Mouse (Mus musculus) liver, embryonic 14.5 days (tissue): Measurements from ENCODE around the gene Irf2bp2. TPM values are rescaled to one million over a fixed set of nuclear protein-coding genes. Genes with fewer than 3 reads are reported as not detected.
A peak's percentile ranks its signal among the peaks of the same experiment; 100 is the strongest.

ENCODE experiments used
- ATAC-seq: fragments of 200-750 bp; cut with Nextera tagmentation; 2 replicates; pipeline ENCODE4 v1.8.0; 2017; ENCODE audit warnings: moderate number of reproducible peaks, mild to moderate bottlenecking, moderate library complexity; ENCODE audit not compliant: insufficient read depth
- DNase-seq, 3 experiments: peaks; one replicate each; pipeline ENCODE4 v3.0.0-alpha.2; 2012 to 2013; ENCODE audit warnings: low read depth in 3 of 3, low spot score in 3 of 3
- H3K27ac ChIP-seq: fragments of 300-500 bp; sonication (generic); 2 replicates; pipeline ENCODE4 v1.5.1; 2014; ENCODE audit warnings: moderate library complexity, mild to moderate bottlenecking, control low read depth, inconsistent platforms
- H3K27me3 ChIP-seq: fragments of 300-500 bp; sonication (generic); 2 replicates; pipeline ENCODE4 v1.6.1; 2014; ENCODE audit warnings: mild to moderate bottlenecking, low read length, moderate library complexity; ENCODE audit not compliant: control insufficient read depth, insufficient read depth
- H3K36me3 ChIP-seq: fragments of 300-500 bp; sonication (generic); replicated peaks from 2 replicates; pipeline ENCODE4 v1.6.1; 2014; ENCODE audit warnings: low read depth; ENCODE audit not compliant: control insufficient read depth, insufficient read depth
- H3K4me1 ChIP-seq, 2 experiments: fragments of 200-500 bp in 1 of 2; fragments of 300-500 bp in 1 of 2; sonication (generic) in 1 of 2; replicated peaks; 2 replicates each; pipeline ENCODE4 v1.6.1; 2012 to 2014; ENCODE audit warnings: antibody characterized with exemption in 1 of 2, inconsistent platforms in 1 of 2, low read length in 1 of 2; ENCODE audit not compliant: control insufficient read depth in 2 of 2, insufficient read depth in 2 of 2
- H3K4me2 ChIP-seq: fragments of 300-500 bp; sonication (generic); 2 replicates; pipeline ENCODE4 v1.6.1; 2014; ENCODE audit warnings: low read depth, mild to moderate bottlenecking, control low read depth, moderate library complexity
- H3K4me3 ChIP-seq, 2 experiments: fragments of 200-500 bp in 1 of 2; fragments of 300-500 bp in 1 of 2; sonication (generic) in 1 of 2; 2 replicates each; pipeline ENCODE4 v1.5.1; 2012 to 2014; ENCODE audit warnings: low read depth in 2 of 2, low read length in 2 of 2, mild to moderate bottlenecking in 2 of 2, control low read depth in 1 of 2, inconsistent platforms in 1 of 2, moderate library complexity in 1 of 2; ENCODE audit not compliant: insufficient read depth in 1 of 2
- H3K9ac ChIP-seq: fragments of 300-500 bp; sonication (generic); replicated peaks from 2 replicates; pipeline ENCODE4 v1.6.1; 2014; ENCODE audit warnings: mild to moderate bottlenecking, control low read depth, moderate library complexity
- H3K9me3 ChIP-seq: fragments of 300-500 bp; sonication (generic); 2 replicates; pipeline ENCODE4 v1.6.1; 2016; ENCODE audit warnings: low read length, mixed read lengths; ENCODE audit not compliant: control insufficient read depth
- CTCF ChIP-seq: IDR thresholded peaks from 2 replicates; pipeline ENCODE4 v1.5.1; 2016; ENCODE audit warnings: antibody characterized with exemption, low read depth, control low read depth
- EP300 ChIP-seq: IDR thresholded peaks from 2 replicates; pipeline ENCODE4 v1.6.1; 2016; ENCODE audit warnings: antibody characterized with exemption, low read depth
- WGBS: fragments of 180-500 bp; shearing (Covaris S2); extraction: QIAGEN DNeasy Blood & Tissue Kit; methylation state at CpG from one replicate; pipeline ENCODE4 v1.1.7; 2014; ENCODE audit not compliant: insufficient replicate concordance; 5-methylcytosine and 5-hydroxymethylcytosine counted together
- polyA plus RNA-seq, 2 experiments: library from polyadenylated mRNA; depleted of rRNA in 1 of 2; stranded (reverse) in 1 of 2; unstranded in 1 of 2; fragments of >200 nt; fragmentation: Nextera tagmentation in 1 of 2; extraction: Ambion mirVana in 1 of 2; gene quantifications; 2 replicates each; pipeline versions ENCODE4 v1.2.1 to v1.2.3; 2012 to 2014

The Irf2bp2 gene
- polyA plus RNA-seq, 2 experiments: 2.8 to 10.9 TPM

DNA sequence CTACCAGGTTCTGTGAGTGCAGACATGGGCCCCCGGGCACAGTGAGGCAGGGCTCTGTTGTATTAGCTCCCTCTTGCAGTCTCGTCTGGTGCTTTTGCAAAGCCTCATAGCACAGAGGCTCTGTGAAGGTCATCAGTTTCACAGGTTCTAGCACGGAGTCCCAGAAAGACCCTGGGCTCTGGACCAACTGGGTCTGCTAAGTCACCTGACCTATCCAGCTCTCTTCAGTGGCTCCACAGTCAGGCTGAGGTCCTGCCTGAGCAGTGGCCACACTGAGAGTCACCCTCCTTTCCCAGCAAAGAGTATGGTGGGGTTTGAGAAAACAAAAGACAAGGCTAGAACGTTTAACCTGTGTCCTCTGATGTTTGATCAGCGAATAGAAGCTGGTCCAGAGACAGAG is 51.0 kb downstream of the Irf2bp2 start:
- Histone ChIP-seq H3K36me3 (no peaks in the 10 kb centered on the region), H3K4me2 (no peak overlapping the region), H3K9ac (no peak overlapping the region), H3K27ac (no peak overlapping the region), H3K4me1 (peaks cover 0 to 12% of the 10 kb centered on the region in 2 experiments; a peak in 2 of 4 replicates), H3K27me3 (no peaks in the 10 kb centered on the region), H3K4me3 (no peak overlapping the region), H3K9me3 (no peaks in the 10 kb centered on the region)
- ATAC-seq: no peak
- TF ChIP-seq EP300: no peak
- TF ChIP-seq CTCF: no peak
- 51% methylated on average over 5 of the region's 5 CpGs for WGBS
- no peak for DNase-seq

DNA sequence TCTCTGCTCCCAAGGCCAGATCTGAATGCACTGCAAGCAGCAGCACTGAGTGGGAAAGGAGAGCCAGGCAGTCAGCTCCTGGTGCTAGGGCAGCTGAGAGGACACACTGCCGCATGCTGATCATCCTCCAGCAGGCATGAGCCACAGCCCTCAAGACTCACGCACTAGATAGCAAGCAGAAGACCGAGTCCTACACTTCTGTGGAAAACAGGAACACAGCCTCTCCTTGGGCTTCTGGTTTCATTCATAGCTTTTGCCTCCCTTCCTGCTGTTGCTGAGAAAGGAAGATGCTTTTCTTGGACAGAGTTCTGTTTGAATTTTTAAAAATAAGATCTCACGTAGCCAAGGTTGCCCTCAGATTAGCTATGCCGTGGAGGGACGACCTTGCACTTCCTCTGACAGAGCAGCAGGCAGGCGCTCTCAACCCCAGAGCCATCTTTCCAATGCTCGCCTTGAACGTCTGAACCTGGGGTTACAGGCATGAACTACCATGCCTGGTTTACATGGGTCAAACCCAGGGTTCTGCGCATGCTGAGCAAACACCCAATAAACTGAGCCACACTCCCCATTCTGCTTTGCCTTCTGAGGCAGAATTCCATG is 51.6 kb downstream of the Irf2bp2 start:
- H3K4me2 ChIP-seq: no peak overlapping the region
- H3K27me3 ChIP-seq: no peaks in the 10 kb centered on the region
- no peak overlapping the region for H3K27ac ChIP-seq
- no peak for ATAC-seq
- WGBS: 44% methylated on average over 10 of the region's 10 CpGs
- H3K9me3 ChIP-seq: no peaks in the 10 kb centered on the region
- H3K4me1 ChIP-seq: peaks cover 0 to 17% of the 10 kb centered on the region in 2 experiments; a peak in 2 of 4 replicates
- TF ChIP-seq CTCF: no peak
- TF ChIP-seq EP300: no peak
- H3K9ac ChIP-seq: no peak overlapping the region
- no peak for DNase-seq
- H3K4me3 ChIP-seq: no peak overlapping the region
- no peaks in the 10 kb centered on the region for H3K36me3 ChIP-seq

DNA sequence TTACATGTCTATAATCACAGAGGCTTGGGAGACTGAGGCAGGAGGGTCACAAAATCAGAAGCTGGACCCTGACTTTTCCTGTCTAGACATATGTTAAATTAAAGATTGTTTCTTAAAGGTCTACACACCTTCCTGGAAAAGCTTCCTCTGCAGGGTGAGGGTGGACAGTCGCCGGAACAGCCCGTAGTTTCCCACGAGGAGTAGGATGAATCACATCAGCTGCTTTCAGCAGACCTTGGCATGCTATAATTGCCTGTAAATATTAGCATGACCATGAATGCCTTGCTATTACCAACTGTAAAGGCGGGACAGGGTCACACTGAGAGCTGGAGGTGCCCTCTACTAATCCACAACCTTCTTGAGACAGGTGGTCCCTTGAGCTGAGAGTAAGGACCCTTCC is 53.5 kb downstream of the Irf2bp2 start:
- no peaks in the 10 kb centered on the region for H3K36me3 ChIP-seq
- H3K27ac ChIP-seq: no peak overlapping the region
- no peak overlapping the region for H3K9ac ChIP-seq
- H3K9me3 ChIP-seq: no peaks in the 10 kb centered on the region
- H3K4me1 ChIP-seq: peaks cover 0 to 27% of the 10 kb centered on the region in 2 experiments; a peak in 2 of 4 replicates
- DNase-seq (no peak), ATAC-seq (no peak)
- no peak for TF ChIP-seq EP300
- TF ChIP-seq CTCF: no peak
- H3K27me3 ChIP-seq: no peaks in the 10 kb centered on the region
- no peak overlapping the region for H3K4me3 ChIP-seq
- H3K4me2 ChIP-seq: no peak overlapping the region
- WGBS: 62% methylated on average over 5 of the region's 5 CpGs

DNA sequence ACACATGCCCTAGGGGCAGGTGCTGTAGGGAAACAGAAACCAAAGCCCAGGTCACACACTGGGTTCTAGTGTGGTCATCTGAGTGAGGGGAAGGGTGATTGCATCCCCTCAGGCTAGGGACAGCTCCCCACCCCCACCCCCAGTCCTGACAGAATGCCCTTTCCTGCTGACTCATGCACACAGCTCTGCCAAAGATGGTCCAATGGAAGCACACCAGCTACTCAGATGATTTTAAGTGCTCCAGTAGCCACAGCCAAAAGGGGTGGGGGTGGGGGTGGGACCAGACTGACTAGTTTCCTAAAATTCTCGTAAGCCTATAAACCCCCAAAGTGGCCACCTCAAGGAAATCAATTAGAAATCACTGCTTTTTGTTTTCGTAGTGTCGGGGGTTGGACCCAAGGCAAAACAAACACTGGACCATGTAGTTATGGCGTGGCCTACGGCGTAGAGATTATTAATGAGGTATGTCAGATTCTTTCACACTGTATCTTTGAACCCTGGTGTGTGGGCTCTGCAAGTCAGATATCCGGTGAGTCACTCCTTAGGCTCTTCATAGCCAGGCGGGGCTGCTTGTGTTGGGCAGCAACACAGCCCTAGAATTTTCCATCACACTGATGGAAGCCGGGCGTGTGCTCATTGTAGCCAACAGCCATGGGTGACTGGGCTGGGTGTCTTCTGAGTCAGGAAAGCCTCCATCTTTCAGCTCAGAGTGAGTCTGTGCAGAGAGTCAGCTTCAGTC is 54.3 kb downstream of the Irf2bp2 start:
- Histone ChIP-seq H3K27ac (no peak overlapping the region), H3K4me2 (no peak overlapping the region), H3K9me3 (no peaks in the 10 kb centered on the region), H3K4me3 (no peak overlapping the region), H3K36me3 (no peaks in the 10 kb centered on the region), H3K27me3 (no peaks in the 10 kb centered on the region), H3K9ac (no peak overlapping the region), H3K4me1 (peaks cover 0 to 27% of the 10 kb centered on the region in 2 experiments; a peak in 2 of 4 replicates)
- DNase-seq (no peak), ATAC-seq (peak; percentile 29; the same call in 1 of the 2 replicates)
- TF ChIP-seq CTCF: no peak
- TF ChIP-seq EP300: no peak
- WGBS: 55% methylated on average over 10 of the region's 10 CpGs

DNA sequence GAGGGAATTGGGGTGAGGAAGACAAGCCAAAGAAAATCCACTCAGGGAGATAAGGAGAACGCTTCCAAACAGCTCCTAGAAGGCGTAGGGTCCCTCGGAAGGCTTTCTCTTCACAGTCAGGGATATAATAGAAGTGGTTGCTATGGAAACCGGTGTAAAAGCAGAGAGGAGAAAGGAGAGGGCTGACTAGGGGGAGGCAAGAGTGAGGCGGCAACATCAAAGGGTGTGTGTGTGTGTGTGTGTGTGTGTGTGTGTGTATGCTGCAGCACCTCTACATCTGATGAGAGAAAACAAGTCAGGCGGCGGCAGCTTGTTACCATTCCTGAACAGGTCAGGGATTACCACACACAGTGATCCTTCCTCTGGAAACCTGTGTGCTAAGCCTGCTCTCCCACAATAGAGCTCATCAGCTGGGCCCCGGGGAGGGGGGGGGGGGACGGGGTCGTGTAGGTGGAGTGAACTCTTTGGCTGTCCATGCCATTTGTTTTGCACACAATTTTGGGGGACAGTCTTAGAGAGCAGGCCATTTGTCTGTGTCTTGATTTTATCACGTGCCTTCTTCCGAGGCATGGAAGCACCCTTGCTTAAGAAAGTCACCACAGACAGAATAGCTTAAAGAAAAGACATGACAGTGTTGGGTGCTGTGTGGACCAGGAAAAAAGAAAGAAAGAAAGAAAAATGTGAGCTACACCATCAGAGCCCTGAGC is 55.0 kb downstream of the Irf2bp2 start:
- H3K27ac ChIP-seq: no peak overlapping the region
- 30% methylated on average over 12 of the region's 12 CpGs for WGBS

More for the DNA sequence above, 55.0 kb downstream of the Irf2bp2 start:
- Histone ChIP-seq H3K9me3 (no peaks in the 10 kb centered on the region), H3K4me2 (no peak overlapping the region), H3K9ac (no peak overlapping the region), H3K4me1 (peaks cover 0 to 27% of the 10 kb centered on the region in 2 experiments; a peak in 2 of 4 replicates), H3K36me3 (no peaks in the 10 kb centered on the region), H3K27me3 (no peaks in the 10 kb centered on the region), H3K4me3 (no peak overlapping the region)
- no peak for DNase-seq
- TF ChIP-seq CTCF (no peak), EP300 (no peak)
- no peak for ATAC-seq

Other genes starting within 250 kb of the Irf2bp2 start
- 11.4 and 26.7 TPM in 2 replicates for gene Coa6, start 171.5 kb downstream of the Irf2bp2 start, polyA plus RNA-seq (2012; rRNA removed)
- gene Coa6, start 171.5 kb downstream of the Irf2bp2 start, polyA plus RNA-seq (2014; fragmentation: Nextera tagmentation; extraction: Ambion mirVana): 39.5 and 39.6 TPM in 2 replicates
- 2.2 and 2.8 TPM in 2 replicates for gene Tarbp1, start 118.9 kb downstream of the Irf2bp2 start, polyA plus RNA-seq (2012; rRNA removed)
- gene Tarbp1, start 118.9 kb downstream of the Irf2bp2 start, polyA plus RNA-seq (2014; fragmentation: Nextera tagmentation; extraction: Ambion mirVana): 1.5 and 1.9 TPM in 2 replicates